Mouse (Mus musculus) heart, embryonic 16.5 days (tissue): ENCODE data around the gene Cep95. TPM values are rescaled to one million over a fixed set of nuclear protein-coding genes. Genes with fewer than 3 reads are reported as not detected.
"Not testable (repeated sequence)": the region's sequence is repeated elsewhere in the genome, so short reads cannot be mapped to it uniquely, and the experiment has no call there.

ENCODE experiments used
- ATAC-seq: fragments of 200-750 bp; cut with Nextera tagmentation; replicated peaks from 2 replicates; pipeline ENCODE4 v1.8.0; 2017; ENCODE audit warnings: moderate number of reproducible peaks; ENCODE audit not compliant: insufficient read depth, low FRiP score; ENCODE audit errors: extremely low read depth
- H3K27ac ChIP-seq: fragments of 300-500 bp; sonication (generic); 2 replicates; pipeline ENCODE4 v1.5.1; 2014; ENCODE audit warnings: mild to moderate bottlenecking, low read length, control low read depth, moderate library complexity
- H3K27me3 ChIP-seq: fragments of 300-500 bp; sonication (generic); 2 replicates; pipeline ENCODE4 v1.6.1; 2014; ENCODE audit warnings: low read length, mixed read lengths; ENCODE audit not compliant: control insufficient read depth, insufficient read depth
- H3K36me3 ChIP-seq: fragments of 300-500 bp; sonication (generic); 2 replicates; pipeline ENCODE4 v1.6.1; 2014; ENCODE audit not compliant: control insufficient read depth, insufficient read depth
- H3K4me1 ChIP-seq: fragments of 300-500 bp; sonication (generic); 2 replicates; pipeline ENCODE4 v1.6.1; 2014; ENCODE audit warnings: low read length, mixed read lengths; ENCODE audit not compliant: control insufficient read depth, insufficient read depth
- H3K4me2 ChIP-seq: fragments of 300-500 bp; sonication (generic); 2 replicates; pipeline ENCODE4 v1.6.1; 2014; ENCODE audit warnings: low read depth, mild to moderate bottlenecking, control low read depth, low read length
- H3K4me3 ChIP-seq: fragments of 300-500 bp; sonication (generic); 2 replicates; pipeline ENCODE4 v1.5.1; 2014; ENCODE audit warnings: mild to moderate bottlenecking, control low read depth, low read length
- H3K9ac ChIP-seq: fragments of 300-500 bp; sonication (generic); 2 replicates; pipeline ENCODE4 v1.6.1; 2014; ENCODE audit warnings: low read length, control low read depth
- H3K9me3 ChIP-seq: fragments of 300-500 bp; sonication (generic); replicated peaks from 2 replicates; pipeline ENCODE4 v1.6.1; 2016; ENCODE audit warnings: low read length; ENCODE audit not compliant: control insufficient read depth
- WGBS: fragments of 180-500 bp; shearing (Covaris S2); extraction: QIAGEN DNeasy Blood & Tissue Kit; methylation state at CpG from one replicate; pipeline ENCODE4 v1.1.7; 2014; 5-methylcytosine and 5-hydroxymethylcytosine counted together
- polyA plus RNA-seq: library from polyadenylated mRNA; unstranded; fragments of >200 nt; fragmentation: Nextera tagmentation; extraction: Ambion mirVana; gene quantifications from 2 replicates; pipeline ENCODE4 v1.2.1, GENCODE M21; 2015

Gene Cep95
- polyA plus RNA-seq = 14.2 and 15.1 TPM in 2 replicates

GRCm38 (mm10) chr11:106788775-106789459 lies at the start of gene Cep95, which contains the start of gene Ddx5:
Gene Cep95, plus strand, starts transcription at chr11:106789252.
Gene Ddx5, minus strand, starts transcription at chr11:106789185.
- Histone ChIP-seq H3K9me3 (no peaks in the 10 kb centered on the region), H3K36me3 (peaks cover 24% of the 10 kb centered on the region), H3K27me3 (no peaks in the 10 kb centered on the region), H3K9ac (peak within 1 kb of the TSS; percentile 99), H3K4me2 (peak within 1 kb of the TSS; percentile 80), H3K4me1 (peaks cover 22% of the 10 kb centered on the region), H3K4me3 (peak within 1 kb of the TSS; percentile 93), H3K27ac (peak within 1 kb of the TSS; percentile 100)
- ATAC-seq = peak; percentile 90
- under 1% methylated on average over 58 of the region's 58 CpGs for WGBS

- not testable (repeated sequence) for H3K9me3 ChIP-seq, H3K4me1 ChIP-seq, H3K4me2 ChIP-seq, H3K27ac ChIP-seq, ATAC-seq, H3K36me3 ChIP-seq, H3K27me3 ChIP-seq, H3K4me3 ChIP-seq, H3K9ac ChIP-seq
- WGBS = 96% methylated on average over 8 of the region's 8 CpGs
These were observed 48.3 kb upstream of the Cep95 start for GRCm38 (mm10) chr11:106740724-106741123.

- Histone ChIP-seq H3K27me3 (no peaks in the 10 kb centered on the region), H3K4me3 (no peak overlapping the region), H3K27ac (no peak overlapping the region), H3K4me2 (no peak overlapping the region), H3K36me3 (no peaks in the 10 kb centered on the region), H3K9ac (no peak overlapping the region), H3K4me1 (no peaks in the 10 kb centered on the region), H3K9me3 (no peaks in the 10 kb centered on the region)
- WGBS = 75% methylated on average over 6 of the region's 6 CpGs
- no peak for ATAC-seq
These were observed 47.8 kb upstream of the Cep95 start for GRCm38 (mm10) chr11:106741232-106741631.

- no peak overlapping the region for H3K9ac ChIP-seq
- ATAC-seq = no peak
- no peaks in the 10 kb centered on the region for H3K27me3 ChIP-seq
- H3K27ac ChIP-seq = no peak overlapping the region
- H3K4me3 ChIP-seq = no peak overlapping the region
- WGBS = 90% methylated on average over 3 of the region's 3 CpGs
- no peak overlapping the region for H3K4me2 ChIP-seq
- H3K36me3 ChIP-seq = no peaks in the 10 kb centered on the region
- H3K9me3 ChIP-seq = no peaks in the 10 kb centered on the region
- no peaks in the 10 kb centered on the region for H3K4me1 ChIP-seq
These were observed 47.2 kb upstream of the Cep95 start for GRCm38 (mm10) chr11:106741826-106742225.

- Histone ChIP-seq H3K4me3 (no peak overlapping the region), H3K27me3 (no peaks in the 10 kb centered on the region), H3K9me3 (peaks cover 4% of the 10 kb centered on the region; the same call in 1 of the 2 replicates), H3K4me2 (no peak overlapping the region), H3K27ac (no peak overlapping the region), H3K9ac (no peak overlapping the region), H3K36me3 (no peaks in the 10 kb centered on the region), H3K4me1 (no peaks in the 10 kb centered on the region)
- 43% methylated on average over 6 of the region's 6 CpGs for WGBS
- no peak for ATAC-seq
These were observed 46.6 kb upstream of the Cep95 start for GRCm38 (mm10) chr11:106742388-106742841.

- no peak overlapping the region for H3K27ac ChIP-seq
- peaks cover 4% of the 10 kb centered on the region; the same call in 1 of the 2 replicates for H3K9me3 ChIP-seq
- H3K27me3 ChIP-seq = no peaks in the 10 kb centered on the region
- no peaks in the 10 kb centered on the region for H3K4me1 ChIP-seq
- no peak overlapping the region for H3K4me2 ChIP-seq
- H3K36me3 ChIP-seq = no peaks in the 10 kb centered on the region
- ATAC-seq = no peak
- no peak overlapping the region for H3K9ac ChIP-seq
- 91% methylated on average over 5 of the region's 5 CpGs for WGBS
- H3K4me3 ChIP-seq = no peak overlapping the region
These were observed 44.1 kb upstream of the Cep95 start for GRCm38 (mm10) chr11:106744949-106745348.

DNA sequence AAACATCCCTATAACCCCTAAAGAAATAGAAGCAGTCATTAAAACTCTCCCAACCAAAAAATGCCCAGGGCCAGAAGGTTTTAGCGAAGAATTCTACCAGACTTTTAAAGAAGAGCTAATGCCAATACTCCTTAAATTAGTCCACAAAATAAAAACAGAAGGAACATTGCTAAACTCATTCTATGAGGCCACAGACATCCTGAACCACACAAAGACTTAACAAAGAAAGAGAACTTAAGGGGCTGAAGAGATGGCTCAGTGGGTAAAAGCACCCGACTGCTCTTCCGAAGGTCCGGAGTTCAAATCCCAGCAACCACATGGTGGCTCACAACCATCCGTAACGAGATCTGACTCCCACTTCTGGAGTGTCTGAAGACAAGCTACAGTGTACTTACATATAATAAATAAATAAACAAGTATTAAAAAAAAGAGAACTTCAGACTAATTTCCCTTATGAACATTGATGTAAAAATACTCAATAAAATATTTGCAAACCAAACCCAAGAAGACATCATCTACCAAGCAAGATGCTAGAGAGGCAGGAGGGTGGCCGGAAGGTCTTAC lies 39.4 kb upstream of the Cep95 start:
- not testable (repeated sequence) for H3K9ac ChIP-seq, ATAC-seq, H3K4me1 ChIP-seq, H3K9me3 ChIP-seq, H3K4me2 ChIP-seq, H3K36me3 ChIP-seq, H3K27me3 ChIP-seq, H3K27ac ChIP-seq
- H3K4me3 ChIP-seq = peak overlapping the region; percentile 8; the same call in 1 of the 2 replicates
- WGBS = 87% methylated on average over 7 of the region's 7 CpGs

DNA sequence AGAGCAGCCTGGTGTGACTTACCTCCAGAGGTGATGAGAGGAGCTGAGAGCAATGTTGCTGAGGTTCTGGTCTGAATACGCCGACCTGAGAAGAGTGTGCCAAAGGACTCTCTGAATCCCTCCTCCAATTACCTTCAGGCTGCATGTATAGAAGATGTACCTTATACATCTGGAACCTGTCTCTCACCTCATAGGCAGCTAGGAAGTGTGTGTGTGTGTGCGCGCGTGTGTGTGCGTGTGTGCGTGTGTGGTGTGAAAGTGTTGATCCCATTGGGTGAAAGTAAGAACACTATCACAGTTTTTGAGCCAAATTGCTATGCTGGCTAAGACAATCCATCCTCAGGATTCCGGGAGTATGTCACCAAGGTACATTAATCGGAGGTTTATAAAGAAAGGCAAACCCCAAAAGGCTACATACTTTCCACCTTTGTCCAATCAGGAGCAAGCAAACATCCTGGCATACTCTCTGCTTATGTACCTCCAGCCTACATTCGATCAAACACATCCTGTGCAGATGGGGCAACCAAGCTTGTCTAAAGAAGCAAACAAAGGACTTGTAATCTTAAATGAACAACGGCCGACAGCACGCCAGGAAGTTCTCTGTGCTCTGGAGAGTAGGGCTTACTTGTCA lies 38.8 kb upstream of the Cep95 start, which contains the start of gene Pecam1:
Pecam1 (minus strand) TSS at position 508 of the 631 bp plus-strand sequence.
- 71% methylated on average over 13 of the region's 13 CpGs for WGBS
- Histone ChIP-seq H3K4me3 (peak within 1 kb of the TSS; percentile 8; the same call in 1 of the 2 replicates), H3K4me2 (peak within 1 kb of the TSS; percentile 14), H3K27me3 (no peaks in the 10 kb centered on the region), H3K36me3 (no peaks in the 10 kb centered on the region), H3K9me3 (peaks cover 4% of the 10 kb centered on the region; the same call in 1 of the 2 replicates), H3K4me1 (no peaks in the 10 kb centered on the region), H3K9ac (no peak within 1 kb of the TSS), H3K27ac (no peak within 1 kb of the TSS; the same call in 1 of the 2 replicates)
- no peak; the same call in 1 of the 2 replicates for ATAC-seq
